Mouse (Mus musculus) neural tube, embryonic 15.5 days (tissue): ENCODE measurements at regions not wholly inside any gene's neighbourhood (a gene's known extent, or its start where the extent isn't known, plus 50 kb on each side); places are given as distances from the start of the nearest gene placed in this dataset.

ENCODE experiments used
- ATAC-seq: fragments of 200-750 bp; cut with Nextera tagmentation; 2 replicates; pipeline ENCODE4 v1.8.0; 2017; ENCODE audit warnings: mild to moderate bottlenecking, moderate TSS enrichment, moderate library complexity; ENCODE audit not compliant: low FRiP score
- H3K27ac ChIP-seq: fragments of 300-500 bp; sonication (generic); replicated peaks from 2 replicates; pipeline ENCODE4 v1.5.1; 2015; ENCODE audit warnings: mild to moderate bottlenecking, inconsistent platforms
- H3K27me3 ChIP-seq: fragments of 300-500 bp; sonication (generic); replicated peaks from 2 replicates; pipeline ENCODE4 v1.6.1; 2015; ENCODE audit warnings: inconsistent platforms
- H3K36me3 ChIP-seq: fragments of 300-500 bp; sonication (generic); 2 replicates; pipeline ENCODE4 v1.6.1; 2015; ENCODE audit warnings: inconsistent platforms
- H3K4me1 ChIP-seq: fragments of 300-500 bp; sonication (generic); 2 replicates; pipeline ENCODE4 v1.6.1; 2015; ENCODE audit warnings: inconsistent platforms
- H3K4me2 ChIP-seq: fragments of 300-500 bp; sonication (generic); 2 replicates; pipeline ENCODE4 v1.6.1; 2015; ENCODE audit warnings: inconsistent platforms, mild to moderate bottlenecking, moderate library complexity
- H3K4me3 ChIP-seq: fragments of 300-500 bp; sonication (generic); replicated peaks from 2 replicates; pipeline ENCODE4 v1.5.1; 2015; ENCODE audit warnings: mild to moderate bottlenecking, inconsistent platforms
- H3K9ac ChIP-seq: fragments of 300-500 bp; sonication (generic); replicated peaks from 2 replicates; pipeline ENCODE4 v1.6.1; 2015; ENCODE audit warnings: mild to moderate bottlenecking, inconsistent platforms
- H3K9me3 ChIP-seq: fragments of 300-500 bp; sonication (generic); replicated peaks from 2 replicates; pipeline ENCODE4 v1.6.1; 2016; ENCODE audit warnings: inconsistent platforms
- WGBS: fragments of 180-500 bp; shearing (Covaris S2); methylation state at CpG from one replicate; pipeline ENCODE4 v1.1.7; 2015; ENCODE audit warnings: mixed read lengths; 5-methylcytosine and 5-hydroxymethylcytosine counted together

DNA sequence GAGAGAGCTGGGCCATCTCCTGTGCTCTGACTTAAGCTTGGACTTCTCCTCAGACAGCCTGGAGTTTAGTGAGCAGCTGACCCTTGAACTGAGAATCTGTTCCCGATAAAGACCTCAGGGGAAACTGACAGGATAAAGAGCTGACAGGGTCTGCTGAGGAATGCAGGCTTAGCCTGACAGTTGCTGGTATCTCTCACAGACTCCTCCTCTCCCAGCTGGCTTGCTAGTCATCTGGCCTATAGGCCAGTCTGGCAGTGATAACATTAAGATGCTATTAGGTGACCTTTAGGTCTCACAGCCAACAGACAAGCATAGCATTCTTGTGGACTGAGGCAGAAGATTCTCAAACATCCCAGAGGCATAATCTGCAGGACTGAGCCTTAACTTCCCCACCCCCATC lies 111.4 kb downstream of the Adamts15 start:
- no peak for ATAC-seq
- 4% methylated on average over 1 of the region's 1 CpGs for WGBS

DNA sequence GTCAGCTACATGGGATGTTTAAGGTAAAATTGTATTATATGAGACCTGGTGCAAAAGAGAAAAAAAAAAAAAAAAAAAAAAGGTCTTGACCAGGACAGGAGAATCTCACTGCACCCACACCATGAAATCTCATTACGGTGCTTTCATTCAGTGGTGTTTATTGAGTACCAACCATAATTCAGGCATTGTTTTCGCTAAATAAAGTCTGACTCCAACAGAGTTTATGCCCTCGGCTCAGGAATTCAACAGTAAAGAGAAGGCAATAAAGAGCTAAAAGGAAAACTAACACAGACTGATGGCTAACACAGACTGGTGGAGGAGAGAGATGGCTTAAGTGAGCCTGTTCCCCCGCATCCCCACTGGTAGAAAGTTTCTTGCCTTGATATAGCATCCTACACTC lies 112.0 kb downstream of the Adamts15 start:
- Histone ChIP-seq H3K9me3 (no peaks in the 10 kb centered on the region), H3K9ac (no peak overlapping the region), H3K27ac (no peak overlapping the region), H3K4me3 (no peak overlapping the region), H3K4me2 (no peak overlapping the region), H3K36me3 (no peaks in the 10 kb centered on the region), H3K4me1 (0 out of 2 replicates have a peak, but pooled peaks cover 16% of the 10 kb centered on the region), H3K27me3 (no peaks in the 10 kb centered on the region)
- ATAC-seq: no peak
- 13% methylated on average over 4 of the region's 4 CpGs for whole genome bisulfite sequencing

More for the DNA sequence above, 111.4 kb downstream of the Adamts15 start:
- Histone ChIP-seq H3K9ac (no peak overlapping the region), H3K4me3 (no peak overlapping the region), H3K27me3 (no peaks in the 10 kb centered on the region), H3K4me2 (no peak overlapping the region), H3K36me3 (no peaks in the 10 kb centered on the region), H3K27ac (no peak overlapping the region), H3K9me3 (no peaks in the 10 kb centered on the region), H3K4me1 (0 out of 2 replicates have a peak, but pooled peaks cover 16% of the 10 kb centered on the region)

DNA sequence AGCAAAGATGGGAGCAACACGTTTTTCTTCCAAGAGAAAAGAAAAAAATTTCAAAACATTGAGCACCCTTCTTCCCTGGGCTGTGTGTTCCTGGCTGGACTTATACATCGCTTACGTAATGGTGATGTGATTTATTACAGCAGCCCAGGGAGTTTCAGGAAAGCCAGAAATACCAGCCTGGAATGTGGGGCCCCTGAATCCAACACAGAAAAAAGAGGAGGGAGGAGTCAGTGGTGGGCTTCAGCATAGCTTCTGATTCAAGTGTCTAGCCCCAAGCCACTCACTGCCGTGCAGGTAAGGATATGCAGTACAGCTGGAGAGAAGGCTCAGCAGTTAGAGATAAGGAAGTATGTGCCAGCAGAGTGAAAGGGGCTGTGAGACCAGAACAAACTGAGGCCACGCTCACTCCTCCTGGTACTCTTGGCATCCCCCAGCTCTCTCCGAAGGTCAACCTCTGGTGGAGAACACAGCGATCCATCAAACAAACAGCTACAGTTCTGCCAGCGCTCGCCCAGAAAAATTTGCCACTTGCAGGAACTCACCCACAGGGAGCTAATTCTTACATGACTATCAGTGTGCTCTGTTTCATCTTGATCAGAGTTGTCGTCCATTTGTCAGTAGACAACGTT lies 113.3 kb downstream of the Adamts15 start:
- no peak overlapping the region for H3K9ac ChIP-seq
- H3K4me2 ChIP-seq: no peak overlapping the region
- H3K27ac ChIP-seq: no peak overlapping the region
- WGBS: 40% methylated on average over 11 of the region's 11 CpGs
- H3K9me3 ChIP-seq: no peaks in the 10 kb centered on the region
- no peaks in the 10 kb centered on the region for H3K27me3 ChIP-seq
- no peak overlapping the region for H3K4me3 ChIP-seq
- no peaks in the 10 kb centered on the region for H3K36me3 ChIP-seq
- ATAC-seq: no peak
- 0 out of 2 replicates have a peak, but pooled peaks cover 16% of the 10 kb centered on the region for H3K4me1 ChIP-seq

DNA sequence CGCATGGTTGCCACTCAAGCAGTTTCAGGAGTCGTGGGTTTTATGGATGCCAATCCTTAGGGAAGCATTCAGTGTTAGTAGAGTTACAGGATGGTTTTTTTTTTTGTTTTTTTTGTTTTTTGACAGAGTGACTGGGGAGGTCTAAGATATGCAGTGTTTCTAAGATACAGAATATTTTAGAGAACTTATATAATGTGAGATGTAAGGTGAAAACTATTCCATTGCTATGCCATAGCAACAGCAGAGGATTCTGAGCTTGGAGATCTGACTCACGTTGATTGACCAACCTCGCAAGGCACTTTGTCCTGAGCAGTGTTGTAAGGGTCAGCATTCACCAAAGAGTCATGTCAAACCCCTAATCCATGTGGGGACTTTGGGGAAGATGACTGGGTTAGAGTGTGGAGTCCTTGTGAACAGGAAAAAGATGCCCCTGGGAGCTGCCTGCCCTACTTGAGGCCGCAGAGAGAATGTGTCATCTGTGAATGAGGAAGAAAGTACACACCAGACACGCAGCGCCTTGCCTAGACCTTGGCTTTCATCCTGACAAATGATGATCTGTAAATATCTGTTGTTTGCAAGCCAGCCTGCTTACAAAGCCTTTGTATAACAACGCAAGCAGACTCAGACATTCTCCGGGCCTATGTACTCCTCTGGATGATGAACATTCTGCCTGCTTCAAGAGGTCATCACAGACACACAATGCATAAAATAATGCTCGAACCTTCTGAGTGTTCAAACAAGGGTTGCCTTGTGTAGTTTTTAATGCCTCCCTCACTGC lies 118.3 kb downstream of the Adamts15 start:
- no peaks in the 10 kb centered on the region for H3K36me3 ChIP-seq
- H3K9me3 ChIP-seq: no peaks in the 10 kb centered on the region
- WGBS: 74% methylated on average over 10 of the region's 10 CpGs
- H3K9ac ChIP-seq: no peak overlapping the region
- H3K4me2 ChIP-seq: no peak overlapping the region
- no peak for ATAC-seq
- H3K27me3 ChIP-seq: no peaks in the 10 kb centered on the region
- H3K4me1 ChIP-seq: 0 out of 2 replicates have a peak, but pooled peaks cover 3% of the 10 kb centered on the region
- H3K27ac ChIP-seq: no peak overlapping the region
- H3K4me3 ChIP-seq: no peak overlapping the region

DNA sequence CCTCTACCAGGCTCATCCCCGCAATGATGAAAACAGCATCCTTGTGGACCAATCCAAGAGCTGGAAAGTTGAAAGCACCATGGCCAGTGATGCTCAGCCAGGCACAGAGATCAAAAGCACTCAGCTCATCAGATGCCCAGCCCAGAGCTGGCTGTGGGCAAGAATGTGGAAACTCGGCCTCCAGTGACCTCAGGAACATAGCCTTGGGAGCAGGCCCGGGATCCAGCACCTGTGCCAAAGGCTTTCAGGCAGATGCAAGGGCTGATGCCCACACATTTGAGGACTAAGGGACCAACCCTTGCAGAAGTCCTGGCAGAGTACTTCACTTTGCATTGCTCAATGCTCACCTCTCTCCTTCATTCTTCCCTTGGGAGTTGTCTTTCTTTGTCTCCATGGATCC lies 119.4 kb downstream of the Adamts15 start:
- Histone ChIP-seq H3K36me3 (no peaks in the 10 kb centered on the region), H3K27ac (no peak overlapping the region), H3K27me3 (no peaks in the 10 kb centered on the region), H3K9me3 (no peaks in the 10 kb centered on the region), H3K4me3 (no peak overlapping the region), H3K4me2 (no peak overlapping the region), H3K9ac (no peak overlapping the region), H3K4me1 (no peaks in the 10 kb centered on the region)
- ATAC-seq: no peak
- 84% methylated on average over 3 of the region's 3 CpGs for WGBS

DNA sequence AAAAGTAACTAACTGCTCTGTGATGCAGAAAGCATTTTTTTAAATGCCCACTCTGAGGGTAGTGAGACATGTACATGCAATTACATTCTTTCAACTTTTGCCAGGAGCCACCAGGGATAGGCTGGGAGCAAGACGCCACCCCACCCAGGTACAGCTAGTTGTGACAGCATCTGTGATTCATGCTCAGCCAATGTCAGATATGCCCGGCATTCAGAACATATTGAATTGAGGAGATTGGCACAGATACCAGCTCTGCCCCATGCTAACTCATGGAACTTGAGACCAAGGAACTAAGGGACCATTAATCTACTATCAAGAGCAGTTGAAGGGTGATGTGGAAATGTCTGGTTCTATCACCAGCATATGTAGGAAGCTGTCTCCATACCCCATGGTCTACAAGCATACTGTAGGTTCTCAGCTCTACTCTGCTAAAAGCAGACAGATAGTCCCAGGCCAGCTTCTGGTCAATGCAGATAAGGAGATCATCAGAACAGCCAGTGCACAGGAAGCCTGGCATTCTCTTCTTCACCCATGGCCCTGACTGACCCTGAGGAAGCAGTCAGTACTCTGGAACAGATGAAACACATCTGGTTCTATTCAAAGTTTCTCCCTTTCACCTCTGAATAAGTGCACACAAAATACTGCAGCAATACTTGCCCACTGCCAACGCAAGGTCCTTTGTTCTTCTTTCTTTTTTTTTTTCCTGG lies 127.4 kb downstream of the Adamts15 start:
- Histone ChIP-seq H3K36me3 (no peaks in the 10 kb centered on the region), H3K9me3 (no peaks in the 10 kb centered on the region), H3K4me1 (no peaks in the 10 kb centered on the region), H3K4me2 (no peak overlapping the region), H3K27me3 (no peaks in the 10 kb centered on the region), H3K4me3 (no peak overlapping the region), H3K9ac (no peak overlapping the region), H3K27ac (no peak overlapping the region)
- ATAC-seq: no peak
- 86% methylated on average over 3 of the region's 3 CpGs for WGBS

DNA sequence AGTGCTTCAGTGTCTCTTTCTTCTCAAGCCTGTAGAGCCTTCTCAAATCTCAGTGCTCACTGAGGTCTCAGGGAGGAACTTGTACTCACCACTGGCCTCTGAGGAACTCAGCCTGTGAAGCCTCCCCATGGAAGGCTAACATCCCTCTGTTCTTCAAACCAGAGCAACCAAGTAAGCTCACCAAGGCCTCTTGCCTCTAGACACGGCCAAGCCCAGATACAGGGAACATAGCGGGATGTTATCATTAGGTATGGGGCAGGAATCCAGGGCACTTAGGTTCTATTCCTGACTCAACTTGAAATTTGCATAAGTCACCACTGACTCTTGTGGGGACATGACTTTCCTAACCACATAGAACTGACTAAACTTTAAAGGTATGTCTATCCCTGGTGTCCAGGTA lies 141.0 kb downstream of the Adamts15 start:
- no peaks in the 10 kb centered on the region for H3K4me1 ChIP-seq
- no peaks in the 10 kb centered on the region for H3K36me3 ChIP-seq
- H3K27me3 ChIP-seq: no peaks in the 10 kb centered on the region
- no peak for ATAC-seq
- H3K9me3 ChIP-seq: no peaks in the 10 kb centered on the region
- 92% methylated on average over 2 of the region's 2 CpGs for WGBS
- no peak overlapping the region for H3K27ac ChIP-seq
- H3K4me2 ChIP-seq: no peak overlapping the region
- H3K4me3 ChIP-seq: no peak overlapping the region
- no peak overlapping the region for H3K9ac ChIP-seq

DNA sequence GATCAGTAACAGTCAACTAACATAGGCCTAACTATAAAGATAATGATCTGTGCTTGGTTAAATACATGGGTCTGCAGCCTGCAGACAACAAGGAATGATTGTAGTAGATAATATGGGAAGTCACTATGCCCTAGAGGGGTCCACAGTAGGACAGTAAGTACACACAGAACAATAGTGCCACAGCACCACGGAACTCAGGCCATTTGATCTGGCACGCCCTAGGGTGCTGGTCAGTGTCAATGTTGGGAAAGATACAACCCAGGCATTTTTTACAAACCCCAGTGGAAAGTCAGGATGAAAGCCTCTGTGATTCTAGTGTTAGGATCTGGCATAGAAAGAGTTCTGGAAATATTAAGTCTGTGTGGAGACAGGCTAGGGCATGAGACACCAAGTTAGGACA lies 144.4 kb downstream of the Adamts15 start:
- Histone ChIP-seq H3K4me3 (no peak overlapping the region), H3K27me3 (no peaks in the 10 kb centered on the region), H3K4me2 (no peak overlapping the region), H3K36me3 (no peaks in the 10 kb centered on the region), H3K9me3 (no peaks in the 10 kb centered on the region), H3K9ac (no peak overlapping the region), H3K27ac (no peak overlapping the region), H3K4me1 (no peaks in the 10 kb centered on the region)
- 79% methylated on average over 2 of the region's 2 CpGs for WGBS
- ATAC-seq: no peak

DNA sequence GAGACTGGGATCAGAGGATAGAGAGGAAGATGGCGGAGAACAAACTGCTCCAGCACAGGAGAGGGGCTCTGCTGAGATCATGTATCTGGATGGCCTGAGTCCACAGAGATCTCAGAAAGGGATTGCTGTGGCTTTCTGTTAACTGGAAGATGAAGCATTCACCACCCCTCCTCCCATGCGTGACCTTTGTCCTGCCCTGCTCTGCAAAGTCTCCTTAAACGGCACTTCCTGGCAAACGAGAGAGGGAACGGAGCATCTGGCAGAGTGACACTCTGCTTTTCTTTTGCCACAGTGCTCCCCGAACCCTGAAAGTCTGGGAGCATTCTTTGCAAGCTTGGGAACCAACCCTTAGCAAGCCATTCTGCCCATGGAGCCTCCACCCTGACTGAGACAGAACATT lies 147.1 kb downstream of the Adamts15 start:
- Histone ChIP-seq H3K9me3 (no peaks in the 10 kb centered on the region), H3K36me3 (no peaks in the 10 kb centered on the region), H3K4me2 (no peak overlapping the region), H3K9ac (no peak overlapping the region), H3K4me1 (no peaks in the 10 kb centered on the region), H3K27me3 (no peaks in the 10 kb centered on the region), H3K27ac (no peak overlapping the region), H3K4me3 (no peak overlapping the region)
- WGBS: 71% methylated on average over 6 of the region's 6 CpGs
- ATAC-seq: no peak

DNA sequence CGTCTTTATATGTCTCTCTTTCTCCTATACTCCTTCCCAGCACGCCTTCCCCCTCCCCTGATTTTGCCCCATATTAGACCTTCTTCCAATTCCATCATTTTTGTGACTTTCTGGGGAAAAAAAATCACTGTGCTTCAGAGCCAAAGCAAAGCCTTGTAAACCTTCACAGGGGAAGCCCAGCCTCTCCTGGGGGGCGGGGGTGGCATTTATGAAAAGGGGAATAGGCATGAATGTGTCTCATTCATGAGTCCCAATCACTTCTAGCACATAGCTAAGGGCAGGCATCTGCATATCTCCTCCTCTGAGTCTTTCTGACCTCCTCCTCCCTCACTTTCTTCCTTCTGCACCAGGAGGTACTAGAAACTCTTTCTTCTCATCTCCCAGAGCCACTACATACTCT lies 149.8 kb downstream of the Adamts15 start:
- no peak overlapping the region for H3K9ac ChIP-seq
- H3K4me2 ChIP-seq: no peak overlapping the region
- no peaks in the 10 kb centered on the region for H3K27me3 ChIP-seq
- no peaks in the 10 kb centered on the region for H3K9me3 ChIP-seq
- ATAC-seq: no peak
- H3K4me1 ChIP-seq: no peaks in the 10 kb centered on the region
- no peak overlapping the region for H3K27ac ChIP-seq
- H3K36me3 ChIP-seq: no peaks in the 10 kb centered on the region
- H3K4me3 ChIP-seq: no peak overlapping the region
- WGBS: 67% methylated on average over 3 of the region's 3 CpGs

DNA sequence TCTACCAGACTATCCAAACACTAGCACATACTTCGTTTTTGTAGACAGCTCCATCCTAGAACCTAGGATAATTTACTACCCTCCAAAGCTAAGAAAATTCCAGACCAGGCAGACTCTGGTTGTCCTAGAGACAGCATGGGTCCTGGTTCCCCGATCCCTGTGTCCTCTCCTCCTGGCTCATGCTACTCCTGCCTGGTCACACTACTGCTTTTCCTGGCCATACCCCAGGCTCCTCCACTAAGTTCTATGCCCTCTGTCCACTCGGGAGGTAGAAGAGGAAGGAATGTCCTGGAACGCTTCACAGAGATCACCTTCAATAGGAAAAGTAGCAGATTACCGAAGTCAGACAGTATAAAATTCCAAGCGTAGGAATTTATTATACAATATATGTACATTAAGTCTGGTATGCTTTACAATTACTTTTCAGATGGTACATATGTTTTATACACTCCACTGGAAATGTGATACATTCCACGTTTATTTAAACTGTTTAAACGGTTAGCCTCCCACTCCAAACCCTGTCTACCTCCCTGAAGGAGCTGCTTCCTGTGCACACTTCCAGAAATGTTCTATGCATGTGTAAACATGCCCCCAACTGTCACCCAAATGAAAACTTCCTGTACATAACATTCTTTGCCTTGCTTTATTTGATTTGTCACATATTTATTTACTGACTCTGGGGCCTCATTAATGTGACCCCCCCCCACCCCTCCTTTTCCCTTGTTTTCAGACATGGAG lies 151.6 kb downstream of the Adamts15 start:
- ATAC-seq: no peak
- H3K4me3 ChIP-seq: no peak overlapping the region
- no peak overlapping the region for H3K4me2 ChIP-seq
- no peak overlapping the region for H3K27ac ChIP-seq
- H3K4me1 ChIP-seq: no peaks in the 10 kb centered on the region
- no peaks in the 10 kb centered on the region for H3K9me3 ChIP-seq
- H3K9ac ChIP-seq: no peak overlapping the region
- H3K36me3 ChIP-seq: no peaks in the 10 kb centered on the region
- no peaks in the 10 kb centered on the region for H3K27me3 ChIP-seq
- 71% methylated on average over 8 of the region's 8 CpGs for WGBS
